Comparison of ENCODE assay signal across 8 mouse cellular contexts in the genomic region with DNA sequence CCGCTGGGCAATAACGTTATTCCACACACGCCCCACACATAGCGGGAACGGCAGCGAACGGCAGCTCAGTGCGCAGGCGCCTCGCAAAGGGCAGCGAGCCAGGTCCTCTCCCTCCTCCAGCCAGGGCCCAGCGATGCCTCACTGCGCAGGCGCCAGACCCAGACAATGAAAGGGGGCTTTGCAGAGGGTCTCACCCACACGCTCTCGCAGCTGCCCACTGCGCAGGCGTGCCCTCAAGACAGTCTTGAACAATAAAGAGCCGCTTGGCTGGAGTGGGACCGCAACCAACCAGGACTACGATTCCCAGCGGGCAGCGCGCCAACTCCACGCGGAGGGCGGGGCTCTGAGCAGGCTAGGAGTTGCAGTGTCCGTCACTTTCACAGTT. TPM values are rescaled to one million over a fixed set of nuclear protein-coding genes. Genes with fewer than 3 reads are reported as not detected.
A peak's percentile ranks its signal among the peaks of the same experiment; 100 is the strongest.
DNase-seq lines count a peak whose midpoint lies in the region; ATAC-seq and TF ChIP-seq lines count a peak whose summit lies in the region.

A gene (minus strand): TSS at position 32 of the 385 bp plus-strand sequence.

- TF ChIP-seq POLR2A in testis, adult 2 months (IDR thresholded peaks at IDR 0.05; ENCODE audit: control insufficient read depth, low read depth, low read length) = peak; percentile 76; the same call in 1 of the 2 replicates

- TF ChIP-seq CTCF in G1E (IDR thresholded peaks at IDR 0.05; ENCODE audit: low read depth, low read length) = no peak
- TF ChIP-seq CTCF in liver, postnatal 0 days (IDR thresholded peaks at IDR 0.05; ENCODE audit: low read depth) = no peak
- no peak for TF ChIP-seq CTCF in testis, adult 2 months (IDR thresholded peaks at IDR 0.05; ENCODE audit: control insufficient read depth, insufficient read depth, insufficient replicate concordance, low read depth, low read length)

- peak within 1 kb of the TSS; percentile 93 for H3K4me3 ChIP-seq in G1E (ENCODE audit: low read depth, low read length)
- H3K4me3 ChIP-seq in forebrain, embryonic 15.5 days = peak within 1 kb of the TSS; percentile 88
- peak within 1 kb of the TSS; percentile 97 for H3K4me3 ChIP-seq in liver, postnatal 0 days (ENCODE audit: low read depth, low read length)
- H3K4me3 ChIP-seq in neural tube, embryonic 14.5 days (ENCODE audit: low read depth, low read length) = peak within 1 kb of the TSS; percentile 90
- H3K4me3 ChIP-seq in testis, adult 2 months (ENCODE audit: control insufficient read depth, low read depth, low read length) = peak within 1 kb of the TSS; percentile 92

- intact Hi-C loops in heart, postnatal 25 days (cut with DNase I) = no loop called here

- TF ChIP-seq EP300 in liver, postnatal 0 days (IDR thresholded peaks at IDR 0.05; ENCODE audit: low read depth) = no peak

- peaks cover 12% of the 10 kb centered on the region for H3K36me3 ChIP-seq in G1E (replicated peaks)
- H3K36me3 ChIP-seq in forebrain, embryonic 15.5 days = no peaks in the 10 kb centered on the region
- no peaks in the 10 kb centered on the region for H3K36me3 ChIP-seq in liver, postnatal 0 days (replicated peaks; ENCODE audit: insufficient read depth, low read length)
- no peaks in the 10 kb centered on the region for H3K36me3 ChIP-seq in neural tube, embryonic 14.5 days (ENCODE audit: control insufficient read depth, insufficient read depth, low read length)
- H3K36me3 ChIP-seq in testis, adult 2 months (ENCODE audit: control insufficient read depth, insufficient read depth, low read length) = no peaks in the 10 kb centered on the region

- no peaks in the 10 kb centered on the region for H3K9me3 ChIP-seq in G1E (replicated peaks)
- no peaks in the 10 kb centered on the region for H3K9me3 ChIP-seq in forebrain, embryonic 15.5 days
- no peaks in the 10 kb centered on the region for H3K9me3 ChIP-seq in liver, postnatal 0 days (ENCODE audit: low read length)
- no peaks in the 10 kb centered on the region for H3K9me3 ChIP-seq in neural tube, embryonic 14.5 days (ENCODE audit: control insufficient read depth, low read length)

- DNase-seq in G1E (ENCODE audit: low spot score) = peak; percentile 74
- peak; percentile 96 for DNase-seq in cerebellum, adult 11-12 months
- DNase-seq in heart, postnatal 25 days (ENCODE audit: low spot score) = peak; percentile 90
- peak; percentile 97 for DNase-seq in layer of hippocampus, adult 11-12 months (ENCODE audit: low spot score)
- peak; percentile 95 for DNase-seq in liver, postnatal 0 days

- H3K9ac ChIP-seq in forebrain, embryonic 15.5 days (replicated peaks) = peak within 1 kb of the TSS; percentile 99
- peak within 1 kb of the TSS; percentile 93 for H3K9ac ChIP-seq in liver, postnatal 0 days (replicated peaks)
- H3K9ac ChIP-seq in neural tube, embryonic 14.5 days (replicated peaks; ENCODE audit: low read depth, low read length) = peak within 1 kb of the TSS; percentile 98

- WGBS in forebrain, embryonic 15.5 days = under 1% methylated on average over 28 of the region's 28 CpGs
- 0% methylated on average over 28 of the region's 28 CpGs for WGBS in liver, postnatal 0 days (ENCODE audit: insufficient replicate concordance)
- WGBS in neural tube, embryonic 14.5 days = under 1% methylated on average over 28 of the region's 28 CpGs

- H3K27ac ChIP-seq in forebrain, embryonic 15.5 days (replicated peaks) = peak within 1 kb of the TSS; percentile 100
- peak within 1 kb of the TSS; percentile 94 for H3K27ac ChIP-seq in liver, postnatal 0 days (ENCODE audit: low read depth)
- peak within 1 kb of the TSS; percentile 100 for H3K27ac ChIP-seq in neural tube, embryonic 14.5 days (ENCODE audit: low read depth, low read length)
- peak within 1 kb of the TSS; percentile 99 for H3K27ac ChIP-seq in testis, adult 2 months (ENCODE audit: control insufficient read depth, insufficient read depth, low read depth, low read length)

- H3K4me2 ChIP-seq in forebrain, embryonic 15.5 days (replicated peaks) = peak within 1 kb of the TSS; percentile 66
- peak within 1 kb of the TSS; percentile 89 for H3K4me2 ChIP-seq in liver, postnatal 0 days (ENCODE audit: low read depth, low read length)
- H3K4me2 ChIP-seq in neural tube, embryonic 14.5 days (ENCODE audit: low read depth, low read length) = peak within 1 kb of the TSS; percentile 67

- peaks cover 24% of the 10 kb centered on the region for H3K4me1 ChIP-seq in G1E (ENCODE audit: insufficient read depth, low read depth, low read length)
- peaks cover 39% of the 10 kb centered on the region for H3K4me1 ChIP-seq in forebrain, embryonic 15.5 days
- peaks cover 27% of the 10 kb centered on the region for H3K4me1 ChIP-seq in liver, postnatal 0 days (ENCODE audit: insufficient read depth)
- H3K4me1 ChIP-seq in neural tube, embryonic 14.5 days (ENCODE audit: control insufficient read depth, insufficient read depth, low read length) = peaks cover 18% of the 10 kb centered on the region; the same call in 1 of the 2 replicates
- H3K4me1 ChIP-seq in testis, adult 2 months (ENCODE audit: control insufficient read depth, insufficient read depth, low read length) = no peaks in the 10 kb centered on the region; the same call in none of the 2 replicates

- H3K27me3 ChIP-seq in G1E (ENCODE audit: insufficient read depth, low read length) = no peaks in the 10 kb centered on the region
- no peaks in the 10 kb centered on the region for H3K27me3 ChIP-seq in forebrain, embryonic 15.5 days
- H3K27me3 ChIP-seq in liver, postnatal 0 days (ENCODE audit: insufficient read depth, low read length) = no peaks in the 10 kb centered on the region
- H3K27me3 ChIP-seq in neural tube, embryonic 14.5 days (ENCODE audit: control insufficient read depth, insufficient read depth, low read length) = no peaks in the 10 kb centered on the region
- no peaks in the 10 kb centered on the region for H3K27me3 ChIP-seq in testis, adult 2 months (ENCODE audit: control insufficient read depth, insufficient read depth, low read length)

- ATAC-seq in G1E (ENCODE audit: extremely low read depth, insufficient number of reproducible peaks, low FRiP score, poor library complexity, severe bottlenecking) = peak; percentile 52
- ATAC-seq in forebrain, embryonic 15.5 days (replicated peaks) = peak; percentile 96
- peak; percentile 77 for ATAC-seq in liver, postnatal 0 days
- ATAC-seq in neural tube, embryonic 14.5 days (ENCODE audit: low read depth) = peak; percentile 96

RNA-seq across cellular contexts. Expression of the gene that starts here (rescaled TPM):
- total RNA-seq in G1E (2014; fragmentation: Nextera tagmentation) (114 and 124 TPM in 2 replicates), G1E (2017) (61.5 and 75.9 TPM in 2 replicates)
- 2.0 and 2.5 TPM in 2 replicates for polyA plus RNA-seq in G1E (2012)
- polyA plus RNA-seq in forebrain, embryonic 15.5 days (2015; fragmentation: Nextera tagmentation; extraction: Ambion mirVana) = 141 and 149 TPM in 2 replicates
- 10 to 100 TPM; 19.1 to 28.7 TPM for total RNA-seq in heart, postnatal 25 days (2021)
- polyA plus RNA-seq in liver, postnatal 0 days (2015; fragmentation: Nextera tagmentation; extraction: Ambion mirVana) = 2.6 and 4.4 TPM in 2 replicates
- polyA plus RNA-seq in neural tube, embryonic 14.5 days (2014; fragmentation: Nextera tagmentation; extraction: Ambion mirVana) = 123 and 157 TPM in 2 replicates
- 57.7 and 62.2 TPM in 2 replicates for polyA plus RNA-seq in testis, adult 2 months (2012; rRNA removed)

Comparison
In these comparisons a context has a peak if more than half of its experiments do, and no peak if none do; other contexts are left out.
1. Peak in every context shown above with its lines: DNase-seq, ATAC-seq, H3K4me3 ChIP-seq and H3K27ac ChIP-seq.
2. RNA of the gene that starts here (polyA plus RNA-seq): 123 to 157 TPM in neural tube, embryonic 14.5 days, 141 to 149 TPM in forebrain, embryonic 15.5 days and 57.7 to 62.2 TPM in testis, adult 2 months; 2.6 to 4.4 TPM in liver, postnatal 0 days and 2.0 to 2.5 TPM in G1E; every median in the first group is over 10 times any median in the second.